Mouse (Mus musculus): ENCODE results near the gene Gper1. TPM values are rescaled to one million over a fixed set of nuclear protein-coding genes. Genes with fewer than 3 reads are reported as not detected.

The Gper1 gene
- polyA plus RNA-seq, 1 experiment = 2.1 TPM

- Histone ChIP-seq H3K27me3 (ENCODE audit: control insufficient read depth, insufficient read depth, low read length) (no peaks in the 10 kb centered on the region), H3K27ac (ENCODE audit: control insufficient read depth, insufficient read depth, low read length) (peak overlapping the region; percentile 5; the same call in 1 of the 2 replicates), H3K4me1 (replicated peaks; ENCODE audit: control insufficient read depth, insufficient read depth, low read length) (peaks cover 72% of the 10 kb centered on the region), H3K4me3 (ENCODE audit: control insufficient read depth, insufficient read depth, low read length) (peak overlapping the region; percentile 80), H3K36me3 (ENCODE audit: control insufficient read depth, insufficient read depth, low read length) (no peaks in the 10 kb centered on the region)
- 23% methylated on average over 8 of the region's 8 CpGs for WGBS
- DNase-seq = no peak
- no peak for TF ChIP-seq CTCF (IDR thresholded peaks at IDR 0.05; ENCODE audit: borderline replicate concordance, control insufficient read depth, extremely low read depth, insufficient read depth, low read length, poor library complexity)
Observed at GRCm38 (mm10) chr5:139379771-139380384, 43.1 kb upstream of the Gper1 start.

GRCm38 (mm10) chr5:139380385-139381248, 42.3 kb upstream of the Gper1 start:
- H3K4me3 ChIP-seq (ENCODE audit: control insufficient read depth, insufficient read depth, low read length) = peak overlapping the region; percentile 80
- H3K27ac ChIP-seq (ENCODE audit: control insufficient read depth, insufficient read depth, low read length) = peak overlapping the region; percentile 49
- 0 out of 2 replicates have a peak, but pooled peaks have one; percentile 19 for TF ChIP-seq CTCF (IDR thresholded peaks at IDR 0.05; ENCODE audit: borderline replicate concordance, control insufficient read depth, extremely low read depth, insufficient read depth, low read length, poor library complexity)
- 0 out of 2 replicates have a peak, but pooled peaks have one; percentile 12 for TF ChIP-seq POLR2A (IDR thresholded peaks at IDR 0.05; ENCODE audit: control insufficient read depth, extremely low read depth, insufficient read depth, low read length, poor library complexity)
- no peaks in the 10 kb centered on the region for H3K27me3 ChIP-seq (ENCODE audit: control insufficient read depth, insufficient read depth, low read length)
- H3K4me1 ChIP-seq (replicated peaks; ENCODE audit: control insufficient read depth, insufficient read depth, low read length) = peaks cover 72% of the 10 kb centered on the region
- peak; percentile 81 for DNase-seq
- no peaks in the 10 kb centered on the region for H3K36me3 ChIP-seq (ENCODE audit: control insufficient read depth, insufficient read depth, low read length)
- WGBS = 2% methylated on average over 61 of the region's 73 CpGs

GRCm38 (mm10) chr5:139381586-139382513, 41.1 kb upstream of the Gper1 start:
- WGBS = 20% methylated on average over 18 of the region's 18 CpGs
- Histone ChIP-seq H3K4me1 (replicated peaks; ENCODE audit: control insufficient read depth, insufficient read depth, low read length) (peaks cover 75% of the 10 kb centered on the region), H3K27ac (ENCODE audit: control insufficient read depth, insufficient read depth, low read length) (peak overlapping the region; percentile 84), H3K4me3 (ENCODE audit: control insufficient read depth, insufficient read depth, low read length) (peak overlapping the region; percentile 35), H3K36me3 (ENCODE audit: control insufficient read depth, insufficient read depth, low read length) (no peaks in the 10 kb centered on the region), H3K27me3 (ENCODE audit: control insufficient read depth, insufficient read depth, low read length) (no peaks in the 10 kb centered on the region)
- TF ChIP-seq POLR2A (IDR thresholded peaks at IDR 0.05; ENCODE audit: control insufficient read depth, extremely low read depth, insufficient read depth, low read length, poor library complexity) = no peak
- no peak for TF ChIP-seq CTCF (IDR thresholded peaks at IDR 0.05; ENCODE audit: borderline replicate concordance, control insufficient read depth, extremely low read depth, insufficient read depth, low read length, poor library complexity)
- DNase-seq = peak; percentile 79

- no peaks in the 10 kb centered on the region for H3K27me3 ChIP-seq (ENCODE audit: control insufficient read depth, insufficient read depth, low read length)
- H3K4me1 ChIP-seq (replicated peaks; ENCODE audit: control insufficient read depth, insufficient read depth, low read length) = peaks cover 66% of the 10 kb centered on the region
- TF ChIP-seq CTCF (IDR thresholded peaks at IDR 0.05; ENCODE audit: borderline replicate concordance, control insufficient read depth, extremely low read depth, insufficient read depth, low read length, poor library complexity) (no peak), POLR2A (IDR thresholded peaks at IDR 0.05; ENCODE audit: control insufficient read depth, extremely low read depth, insufficient read depth, low read length, poor library complexity) (no peak)
- H3K27ac ChIP-seq (ENCODE audit: control insufficient read depth, insufficient read depth, low read length) = peak overlapping the region; percentile 84
- no peaks in the 10 kb centered on the region for H3K36me3 ChIP-seq (ENCODE audit: control insufficient read depth, insufficient read depth, low read length)
- DNase-seq = peak; percentile 55
- 5% methylated on average over 8 of the region's 8 CpGs for WGBS
- H3K4me3 ChIP-seq (ENCODE audit: control insufficient read depth, insufficient read depth, low read length) = peak overlapping the region; percentile 17
Observed at GRCm38 (mm10) chr5:139382760-139383159, 40.2 kb upstream of the Gper1 start.

- DNase-seq = peak; percentile 38
- Histone ChIP-seq H3K27ac (ENCODE audit: control insufficient read depth, insufficient read depth, low read length) (peak overlapping the region; percentile 68), H3K4me1 (replicated peaks; ENCODE audit: control insufficient read depth, insufficient read depth, low read length) (peaks cover 62% of the 10 kb centered on the region), H3K4me3 (ENCODE audit: control insufficient read depth, insufficient read depth, low read length) (peak overlapping the region; percentile 17; the same call in 1 of the 2 replicates), H3K36me3 (ENCODE audit: control insufficient read depth, insufficient read depth, low read length) (no peaks in the 10 kb centered on the region), H3K27me3 (ENCODE audit: control insufficient read depth, insufficient read depth, low read length) (no peaks in the 10 kb centered on the region)
- TF ChIP-seq POLR2A (IDR thresholded peaks at IDR 0.05; ENCODE audit: control insufficient read depth, extremely low read depth, insufficient read depth, low read length, poor library complexity) (no peak), CTCF (IDR thresholded peaks at IDR 0.05; ENCODE audit: borderline replicate concordance, control insufficient read depth, extremely low read depth, insufficient read depth, low read length, poor library complexity) (no peak)
- WGBS = 48% methylated on average over 9 of the region's 9 CpGs
Observed at GRCm38 (mm10) chr5:139383234-139383633, 39.7 kb upstream of the Gper1 start.

- TF ChIP-seq CTCF (IDR thresholded peaks at IDR 0.05; ENCODE audit: borderline replicate concordance, control insufficient read depth, extremely low read depth, insufficient read depth, low read length, poor library complexity) (no peak), POLR2A (IDR thresholded peaks at IDR 0.05; ENCODE audit: control insufficient read depth, extremely low read depth, insufficient read depth, low read length, poor library complexity) (no peak)
- DNase-seq = no peak
- Histone ChIP-seq H3K36me3 (ENCODE audit: control insufficient read depth, insufficient read depth, low read length) (no peaks in the 10 kb centered on the region), H3K4me3 (ENCODE audit: control insufficient read depth, insufficient read depth, low read length) (no peak overlapping the region), H3K4me1 (replicated peaks; ENCODE audit: control insufficient read depth, insufficient read depth, low read length) (peaks cover 49% of the 10 kb centered on the region), H3K27me3 (ENCODE audit: control insufficient read depth, insufficient read depth, low read length) (no peaks in the 10 kb centered on the region), H3K27ac (ENCODE audit: control insufficient read depth, insufficient read depth, low read length) (no peak overlapping the region)
- 91% methylated on average over 10 of the region's 10 CpGs for WGBS
Observed at GRCm38 (mm10) chr5:139384531-139384930, 38.4 kb upstream of the Gper1 start.
